Mouse (Mus musculus): ENCODE results near the gene Neurl3. TPM values are rescaled to one million over a fixed set of nuclear protein-coding genes. Genes with fewer than 3 reads are reported as not detected.

Neurl3 gene
- polyA plus RNA-seq, 1 experiment from 2014 or later = 2.4 TPM

GRCm38 (mm10) chr1:36257276-36257675 is 17.2 kb downstream of the Neurl3 start:
- DNase-seq = no peak
- Histone ChIP-seq H3K4me2 (no peak overlapping the region), H3K9me3 (replicated peaks) (peaks cover 5% of the 10 kb centered on the region; the same call in 1 of the 2 replicates), H3K9ac (no peak overlapping the region), H3K27me3 (peaks cover 22% of the 10 kb centered on the region), H3K4me1 (replicated peaks) (peaks cover 10% of the 10 kb centered on the region), H3K4me3 (replicated peaks) (no peak overlapping the region), H3K27ac (no peak overlapping the region), H3K36me3 (no peaks in the 10 kb centered on the region)
- ATAC-seq (ENCODE audit: low read depth) = no peak
- 55% methylated on average over 8 of the region's 8 CpGs for WGBS (ENCODE audit: insufficient replicate concordance)

- H3K4me1 ChIP-seq (replicated peaks) = peaks cover 10% of the 10 kb centered on the region
- H3K4me3 ChIP-seq (replicated peaks) = no peak overlapping the region
- H3K9me3 ChIP-seq (replicated peaks) = peaks cover 5% of the 10 kb centered on the region; the same call in 1 of the 2 replicates
- no peaks in the 10 kb centered on the region for H3K36me3 ChIP-seq
- no peak for ATAC-seq (ENCODE audit: low read depth)
- 48% methylated on average over 20 of the region's 20 CpGs for WGBS (ENCODE audit: insufficient replicate concordance)
- H3K27ac ChIP-seq = no peak overlapping the region
- H3K27me3 ChIP-seq = peaks cover 22% of the 10 kb centered on the region
- no peak for DNase-seq
- no peak overlapping the region for H3K4me2 ChIP-seq
- no peak overlapping the region for H3K9ac ChIP-seq
Measured at GRCm38 (mm10) chr1:36255871-36256640, 18.4 kb downstream of the Neurl3 start.

- no peak overlapping the region for H3K9ac ChIP-seq
- H3K9me3 ChIP-seq (replicated peaks) = peaks cover 5% of the 10 kb centered on the region; the same call in 1 of the 2 replicates
- no peak for ATAC-seq (ENCODE audit: low read depth)
- 25% methylated on average over 25 of the region's 25 CpGs for WGBS (ENCODE audit: insufficient replicate concordance)
- DNase-seq = no peak
- no peak overlapping the region for H3K27ac ChIP-seq
- peaks cover 22% of the 10 kb centered on the region for H3K27me3 ChIP-seq
- H3K4me1 ChIP-seq (replicated peaks) = peaks cover 10% of the 10 kb centered on the region
- H3K4me3 ChIP-seq (replicated peaks) = no peak overlapping the region
- peak overlapping the region; percentile 10; the same call in 1 of the 2 replicates for H3K4me2 ChIP-seq
- no peaks in the 10 kb centered on the region for H3K36me3 ChIP-seq
Measured at GRCm38 (mm10) chr1:36254635-36255360, 19.7 kb downstream of the Neurl3 start.

- WGBS (ENCODE audit: insufficient replicate concordance) = 1% methylated on average over 6 of the region's 6 CpGs
- no peak overlapping the region for H3K9ac ChIP-seq
- H3K9me3 ChIP-seq (replicated peaks) = peaks cover 5% of the 10 kb centered on the region; the same call in 1 of the 2 replicates
- H3K4me2 ChIP-seq = no peak overlapping the region
- H3K4me1 ChIP-seq (replicated peaks) = peaks cover 10% of the 10 kb centered on the region
- ATAC-seq (ENCODE audit: low read depth) (peak; percentile 59; the same call in 1 of the 2 replicates), DNase-seq (peak; percentile 57)
- no peaks in the 10 kb centered on the region for H3K36me3 ChIP-seq
- peaks cover 22% of the 10 kb centered on the region for H3K27me3 ChIP-seq
- H3K27ac ChIP-seq = no peak overlapping the region
- no peak overlapping the region for H3K4me3 ChIP-seq (replicated peaks)
Measured at GRCm38 (mm10) chr1:36252791-36253190, 21.7 kb downstream of the Neurl3 start.

- Histone ChIP-seq H3K36me3 (no peaks in the 10 kb centered on the region), H3K27ac (no peak overlapping the region), H3K4me1 (replicated peaks) (peaks cover 10% of the 10 kb centered on the region), H3K9ac (no peak overlapping the region), H3K4me3 (replicated peaks) (no peak overlapping the region), H3K4me2 (no peak overlapping the region), H3K9me3 (replicated peaks) (peaks cover 2% of the 10 kb centered on the region; the same call in 1 of the 2 replicates), H3K27me3 (peaks cover 22% of the 10 kb centered on the region)
- DNase-seq = no peak
- no peak for ATAC-seq (ENCODE audit: low read depth)
- WGBS (ENCODE audit: insufficient replicate concordance) = 32% methylated on average over 9 of the region's 9 CpGs
Measured at GRCm38 (mm10) chr1:36251426-36251825, 23.1 kb downstream of the Neurl3 start.

- Histone ChIP-seq H3K27ac (no peak overlapping the region), H3K4me3 (replicated peaks) (no peak overlapping the region), H3K4me1 (replicated peaks) (peaks cover 30% of the 10 kb centered on the region), H3K9ac (no peak overlapping the region), H3K4me2 (no peak overlapping the region), H3K9me3 (replicated peaks) (no peaks in the 10 kb centered on the region), H3K27me3 (no peaks in the 10 kb centered on the region), H3K36me3 (no peaks in the 10 kb centered on the region)
- DNase-seq (no peak), ATAC-seq (ENCODE audit: low read depth) (no peak)
- WGBS (ENCODE audit: insufficient replicate concordance) = 61% methylated on average over 6 of the region's 6 CpGs
Measured at GRCm38 (mm10) chr1:36246688-36247087, 27.8 kb downstream of the Neurl3 start.

- WGBS (ENCODE audit: insufficient replicate concordance) = 76% methylated on average over 4 of the region's 4 CpGs
- H3K4me3 ChIP-seq (replicated peaks) = peak overlapping the region; percentile 97
- H3K4me2 ChIP-seq = peak overlapping the region; percentile 77
- no peak overlapping the region for H3K27ac ChIP-seq
- H3K36me3 ChIP-seq = no peaks in the 10 kb centered on the region
- DNase-seq (no peak), ATAC-seq (ENCODE audit: low read depth) (no peak)
- peaks cover 35% of the 10 kb centered on the region for H3K4me1 ChIP-seq (replicated peaks)
- no peaks in the 10 kb centered on the region for H3K27me3 ChIP-seq
- no peaks in the 10 kb centered on the region for H3K9me3 ChIP-seq (replicated peaks)
- no peak overlapping the region for H3K9ac ChIP-seq
Measured at GRCm38 (mm10) chr1:36244828-36245215, 29.7 kb downstream of the Neurl3 start.

- peak; percentile 91 for DNase-seq
- no peaks in the 10 kb centered on the region for H3K36me3 ChIP-seq
- no peaks in the 10 kb centered on the region for H3K9me3 ChIP-seq (replicated peaks)
- peak within 1 kb of the TSS; percentile 88 for H3K27ac ChIP-seq
- peak within 1 kb of the TSS; percentile 77 for H3K4me2 ChIP-seq
- peaks cover 41% of the 10 kb centered on the region for H3K4me1 ChIP-seq (replicated peaks)
- H3K27me3 ChIP-seq = no peaks in the 10 kb centered on the region
- H3K4me3 ChIP-seq (replicated peaks) = peak within 1 kb of the TSS; percentile 97
- WGBS (ENCODE audit: insufficient replicate concordance) = 1% methylated on average over 49 of the region's 49 CpGs
- ATAC-seq (ENCODE audit: low read depth) = peak; percentile 95
- peak within 1 kb of the TSS; percentile 92 for H3K9ac ChIP-seq
Measured at GRCm38 (mm10) chr1:36244058-36244827, 30.2 kb downstream of the Neurl3 start, which contains the start of gene Uggt1. Gene Uggt1, minus strand, starts transcription at chr1:36244720.

- ATAC-seq (ENCODE audit: low read depth) (no peak), DNase-seq (no peak)
- H3K9ac ChIP-seq = peak overlapping the region; percentile 92
- H3K27me3 ChIP-seq = no peaks in the 10 kb centered on the region
- no peaks in the 10 kb centered on the region for H3K36me3 ChIP-seq
- H3K4me1 ChIP-seq (replicated peaks) = peaks cover 42% of the 10 kb centered on the region
- H3K4me2 ChIP-seq = peak overlapping the region; percentile 77
- no peaks in the 10 kb centered on the region for H3K9me3 ChIP-seq (replicated peaks)
- WGBS (ENCODE audit: insufficient replicate concordance) = 3% methylated on average over 21 of the region's 21 CpGs
- peak overlapping the region; percentile 97 for H3K4me3 ChIP-seq (replicated peaks)
- H3K27ac ChIP-seq = peak overlapping the region; percentile 88
Measured at GRCm38 (mm10) chr1:36243447-36244057, 30.9 kb downstream of the Neurl3 start.

GRCm38 (mm10) chr1:36241903-36242429 is 32.5 kb downstream of the Neurl3 start:
- no peak overlapping the region for H3K9ac ChIP-seq
- DNase-seq (no peak), ATAC-seq (ENCODE audit: low read depth) (no peak)
- H3K4me1 ChIP-seq (replicated peaks) = peaks cover 42% of the 10 kb centered on the region
- H3K4me3 ChIP-seq (replicated peaks) = peak overlapping the region; percentile 97; the same call in 1 of the 2 replicates
- H3K27ac ChIP-seq = no peak overlapping the region
- H3K27me3 ChIP-seq = no peaks in the 10 kb centered on the region
- WGBS (ENCODE audit: insufficient replicate concordance) = 86% methylated on average over 15 of the region's 15 CpGs
- H3K36me3 ChIP-seq = 0 out of 2 replicates have a peak, but pooled peaks cover 2% of the 10 kb centered on the region
- H3K4me2 ChIP-seq = no peak overlapping the region; the same call in 1 of the 2 replicates
- no peaks in the 10 kb centered on the region for H3K9me3 ChIP-seq (replicated peaks)

All from liver, embryonic 13.5 days (tissue).